Mouse (Mus musculus): ENCODE results near the gene Insm2. TPM values are rescaled to one million over a fixed set of nuclear protein-coding genes. Genes with fewer than 3 reads are reported as not detected.
"Not testable (repeated sequence)": the region's sequence is repeated elsewhere in the genome, so short reads cannot be mapped to it uniquely, and the experiment has no call there.

Insm2 gene
- polyA plus RNA-seq, 1 experiment: 1.1 TPM

DNA sequence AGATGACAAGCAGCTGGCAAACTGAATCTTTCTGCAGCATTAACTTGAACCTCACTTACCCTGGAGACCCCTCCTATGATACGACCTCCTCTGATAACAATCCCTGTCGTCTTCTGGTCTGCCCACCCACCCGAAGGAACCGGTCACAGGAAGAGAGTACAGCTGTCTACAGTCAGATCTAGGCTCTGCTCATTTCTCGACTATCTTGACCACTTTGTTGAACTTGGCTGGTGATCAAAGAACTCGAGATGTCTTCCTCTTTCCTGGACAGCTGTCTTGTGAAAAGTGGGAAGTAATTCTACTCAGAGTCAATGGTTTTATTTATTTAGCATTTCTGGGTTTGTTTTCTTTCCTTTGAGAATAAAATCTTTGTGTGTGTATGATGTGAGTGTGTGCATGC, 29.6 kb upstream of the Insm2 start:
- DNase-seq (ENCODE audit: low read depth): peak; percentile 5
- no peak for TF ChIP-seq CTCF (IDR thresholded peaks at IDR 0.05; ENCODE audit: borderline replicate concordance, extremely low read depth, insufficient read depth, insufficient read length)
- TF ChIP-seq POLR2A (IDR thresholded peaks at IDR 0.05; ENCODE audit: borderline replicate concordance, extremely low read depth, insufficient read depth, insufficient read length, poor library complexity, severe bottlenecking): no peak

DNA sequence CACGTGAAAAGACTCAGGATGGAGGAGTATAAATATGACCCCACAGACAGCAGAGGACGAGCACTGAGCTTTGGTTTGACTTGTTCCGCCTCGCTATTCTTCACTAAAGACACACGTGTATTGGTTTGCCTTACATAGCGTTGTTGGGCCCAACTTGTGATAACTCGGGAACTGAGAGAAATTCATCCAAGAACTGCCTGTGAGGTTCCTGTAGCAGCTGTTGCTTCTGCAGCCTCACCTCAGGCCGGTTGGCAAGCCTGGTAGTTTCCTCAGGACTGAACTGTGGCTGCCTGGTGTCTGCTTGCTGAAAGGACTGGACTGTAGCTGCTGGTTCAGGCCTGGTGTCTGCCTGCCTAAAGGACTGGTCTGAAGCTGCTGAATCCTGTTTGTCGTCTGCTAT, 28.6 kb upstream of the Insm2 start:
- TF ChIP-seq POLR2A (IDR thresholded peaks at IDR 0.05; ENCODE audit: borderline replicate concordance, extremely low read depth, insufficient read depth, insufficient read length, poor library complexity, severe bottlenecking) (no peak), CTCF (IDR thresholded peaks at IDR 0.05; ENCODE audit: borderline replicate concordance, extremely low read depth, insufficient read depth, insufficient read length) (no peak)
- DNase-seq (ENCODE audit: low read depth): no peak

GRCm38 (mm10) chr12:55571181-55571580, 28.0 kb upstream of the Insm2 start:
- TF ChIP-seq POLR2A (IDR thresholded peaks at IDR 0.05; ENCODE audit: borderline replicate concordance, extremely low read depth, insufficient read depth, insufficient read length, poor library complexity, severe bottlenecking) (no peak), CTCF (IDR thresholded peaks at IDR 0.05; ENCODE audit: borderline replicate concordance, extremely low read depth, insufficient read depth, insufficient read length) (no peak)
- DNase-seq (ENCODE audit: low read depth): no peak

GRCm38 (mm10) chr12:55571661-55572060, 27.6 kb upstream of the Insm2 start:
- DNase-seq (ENCODE audit: low read depth): peak; percentile 79
- TF ChIP-seq POLR2A (IDR thresholded peaks at IDR 0.05; ENCODE audit: borderline replicate concordance, extremely low read depth, insufficient read depth, insufficient read length, poor library complexity, severe bottlenecking) (no peak), CTCF (IDR thresholded peaks at IDR 0.05; ENCODE audit: borderline replicate concordance, extremely low read depth, insufficient read depth, insufficient read length) (no peak)

- no peak for DNase-seq (ENCODE audit: low read depth)
- TF ChIP-seq POLR2A (IDR thresholded peaks at IDR 0.05; ENCODE audit: borderline replicate concordance, extremely low read depth, insufficient read depth, insufficient read length, poor library complexity, severe bottlenecking) (no peak), CTCF (IDR thresholded peaks at IDR 0.05; ENCODE audit: borderline replicate concordance, extremely low read depth, insufficient read depth, insufficient read length) (no peak)
Observed at GRCm38 (mm10) chr12:55573089-55573488, 26.1 kb upstream of the Insm2 start.

DNA sequence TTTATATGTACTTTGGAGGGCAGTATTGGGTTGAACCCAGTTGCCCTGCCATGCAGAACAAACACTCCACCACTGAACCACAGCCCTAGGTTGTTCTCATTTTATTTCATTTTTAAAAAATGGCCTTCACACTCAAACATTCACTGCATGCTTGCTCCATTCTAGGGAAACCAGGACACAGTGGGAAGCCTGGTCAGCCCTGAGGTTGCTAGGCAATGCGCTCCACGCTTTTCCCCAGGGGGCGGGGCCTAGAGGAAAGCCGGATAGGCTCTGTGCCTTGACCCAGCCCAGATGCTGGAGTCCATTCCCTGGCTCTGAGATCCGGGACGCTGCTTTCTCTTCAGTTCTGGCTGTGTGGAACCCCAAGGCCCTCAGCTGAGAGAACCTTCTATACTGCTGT, 25.4 kb upstream of the Insm2 start:
- peak; percentile 37 for DNase-seq (ENCODE audit: low read depth)
- TF ChIP-seq CTCF (IDR thresholded peaks at IDR 0.05; ENCODE audit: borderline replicate concordance, extremely low read depth, insufficient read depth, insufficient read length): no peak
- no peak for TF ChIP-seq POLR2A (IDR thresholded peaks at IDR 0.05; ENCODE audit: borderline replicate concordance, extremely low read depth, insufficient read depth, insufficient read length, poor library complexity, severe bottlenecking)

DNA sequence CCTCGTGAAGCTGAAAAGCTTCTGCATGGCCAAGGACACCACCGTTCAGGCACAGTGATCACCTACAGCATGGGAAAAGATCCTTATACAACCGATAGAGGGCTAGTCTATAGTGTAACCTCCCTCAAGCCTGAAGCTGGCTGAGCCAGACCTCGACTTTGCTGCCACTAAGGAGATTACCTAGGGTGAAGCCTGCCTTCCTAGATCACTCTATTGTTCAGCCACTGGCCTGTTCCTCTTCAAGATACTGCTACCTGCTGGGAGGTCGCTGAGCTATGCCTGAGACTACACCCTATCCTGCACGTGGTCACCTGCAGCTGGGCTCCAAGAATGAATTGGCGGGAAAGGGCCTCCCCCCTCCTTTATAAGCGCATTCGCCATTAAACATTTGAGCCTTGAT, 12.3 kb upstream of the Insm2 start:
- not testable (repeated sequence) for DNase-seq (ENCODE audit: low read depth)

GRCm38 (mm10) chr12:55598537-55598886, 715 bp upstream of the Insm2 start:
- peak; percentile 58 for DNase-seq (ENCODE audit: low read depth)
- no peak for TF ChIP-seq POLR2A (IDR thresholded peaks at IDR 0.05; ENCODE audit: borderline replicate concordance, extremely low read depth, insufficient read depth, insufficient read length, poor library complexity, severe bottlenecking)
- no peak for TF ChIP-seq CTCF (IDR thresholded peaks at IDR 0.05; ENCODE audit: borderline replicate concordance, extremely low read depth, insufficient read depth, insufficient read length)

GRCm38 (mm10) chr12:55599639-55600502, 644 bp downstream of the Insm2 start:
- DNase-seq (ENCODE audit: low read depth): peak; percentile 51
- TF ChIP-seq POLR2A (IDR thresholded peaks at IDR 0.05; ENCODE audit: borderline replicate concordance, extremely low read depth, insufficient read depth, insufficient read length, poor library complexity, severe bottlenecking) (no peak), CTCF (IDR thresholded peaks at IDR 0.05; ENCODE audit: borderline replicate concordance, extremely low read depth, insufficient read depth, insufficient read length) (no peak)

DNA sequence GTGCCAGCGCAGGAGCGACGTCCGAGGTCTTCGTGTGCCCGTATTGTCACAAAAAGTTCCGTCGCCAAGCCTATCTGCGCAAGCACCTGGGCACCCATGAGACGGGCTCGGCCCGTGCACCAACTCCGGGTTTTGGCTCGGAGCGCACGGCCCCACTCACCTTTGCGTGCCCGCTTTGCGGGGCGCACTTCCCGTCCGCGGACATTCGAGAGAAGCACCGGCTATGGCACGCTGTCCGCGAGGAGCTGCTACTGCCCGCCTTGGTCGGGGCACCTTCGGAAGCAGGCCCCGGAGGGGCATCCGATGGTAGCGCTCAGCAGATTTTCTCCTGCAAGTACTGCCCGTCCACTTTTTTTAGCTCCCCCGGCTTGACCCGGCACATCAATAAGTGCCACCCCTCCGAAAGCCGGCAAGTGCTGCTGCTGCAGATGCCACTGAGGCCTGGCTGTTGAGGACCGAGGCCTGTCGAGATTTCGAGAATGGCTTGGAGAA, 1.3 kb downstream of the Insm2 start:
- DNase-seq (ENCODE audit: low read depth): no peak

GRCm38 (mm10) chr12:55604411-55604810, 5.2 kb downstream of the Insm2 start:
- no peak for TF ChIP-seq CTCF (IDR thresholded peaks at IDR 0.05; ENCODE audit: borderline replicate concordance, extremely low read depth, insufficient read depth, insufficient read length)
- TF ChIP-seq POLR2A (IDR thresholded peaks at IDR 0.05; ENCODE audit: borderline replicate concordance, extremely low read depth, insufficient read depth, insufficient read length, poor library complexity, severe bottlenecking): no peak

More for the DNA sequence above, 1.3 kb downstream of the Insm2 start:
- TF ChIP-seq CTCF (IDR thresholded peaks at IDR 0.05; ENCODE audit: borderline replicate concordance, extremely low read depth, insufficient read depth, insufficient read length) (no peak), POLR2A (IDR thresholded peaks at IDR 0.05; ENCODE audit: borderline replicate concordance, extremely low read depth, insufficient read depth, insufficient read length, poor library complexity, severe bottlenecking) (no peak)

DNA sequence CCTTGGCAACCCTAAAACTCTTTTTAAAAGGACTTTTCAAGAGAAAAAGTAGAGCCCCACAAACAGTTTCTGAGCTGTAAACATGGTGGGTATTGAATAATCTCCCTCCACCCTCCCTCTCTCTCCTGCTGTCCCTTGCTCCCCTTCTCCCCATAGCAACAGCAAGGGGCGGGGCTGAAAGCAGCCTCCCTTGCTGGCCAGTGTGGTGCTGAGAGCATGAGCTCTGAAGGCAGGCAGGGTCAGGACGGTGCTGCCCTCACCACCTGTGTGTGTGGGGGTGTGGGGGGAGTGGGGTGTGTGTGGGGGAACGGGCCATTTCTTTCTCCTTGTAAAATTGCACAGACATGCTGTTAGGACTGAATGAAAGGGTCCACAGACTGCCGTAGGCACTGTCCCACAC, 8.7 kb downstream of the Insm2 start:
- no peak for TF ChIP-seq POLR2A (IDR thresholded peaks at IDR 0.05; ENCODE audit: borderline replicate concordance, extremely low read depth, insufficient read depth, insufficient read length, poor library complexity, severe bottlenecking)
- no peak for TF ChIP-seq CTCF (IDR thresholded peaks at IDR 0.05; ENCODE audit: borderline replicate concordance, extremely low read depth, insufficient read depth, insufficient read length)
- DNase-seq (ENCODE audit: low read depth): peak; percentile 31

More at GRCm38 (mm10) chr12:55604411-55604810, 5.2 kb downstream of the Insm2 start:
- no peak for DNase-seq (ENCODE audit: low read depth)

Data from brain, embryonic 14.5 days (tissue).